Mouse (Mus musculus): Measurements from ENCODE around the gene Rps9. TPM values are rescaled to one million over a fixed set of nuclear protein-coding genes. Genes with fewer than 3 reads are reported as not detected.

The Rps9 gene
- total and polyA plus RNA-seq, 3 experiments: 2,959 to 5,555 (median 4,060) TPM

DNA sequence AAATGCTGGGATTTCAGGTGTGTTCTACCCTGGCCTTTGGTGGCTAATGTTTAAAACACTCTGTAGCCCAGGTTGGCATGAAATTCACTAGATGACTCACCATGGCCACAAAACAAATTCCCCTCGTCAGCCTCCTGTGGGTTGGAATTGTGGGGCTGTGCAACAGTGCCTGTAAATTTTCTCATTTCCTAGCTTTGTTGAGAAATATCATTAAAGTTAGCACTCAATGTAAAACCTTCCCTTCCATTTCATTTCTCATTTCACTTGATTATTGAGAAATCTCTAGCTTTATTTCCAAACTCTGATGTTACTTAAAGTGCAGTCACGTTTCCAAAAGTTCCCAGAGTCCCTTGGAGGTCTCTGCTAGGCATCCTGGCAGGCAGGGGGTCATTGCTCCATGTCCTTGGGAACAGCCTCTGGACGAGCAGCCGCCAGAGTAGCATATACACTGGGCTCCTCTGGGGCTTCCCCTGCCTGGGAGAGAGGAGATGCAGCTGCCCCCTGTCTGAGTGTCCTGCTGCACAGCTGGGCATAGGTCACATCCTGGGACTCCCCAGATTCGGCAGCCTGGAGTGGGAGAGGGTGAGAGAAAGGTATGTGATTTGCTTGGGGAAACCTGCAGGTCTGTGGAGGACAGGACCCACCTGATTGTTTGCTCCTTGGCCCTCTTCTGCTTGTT, 8.6 kb downstream of the Rps9 start:
- peaks cover 5 to 33% of the 10 kb centered on the region in 2 experiments for H3K36me3 ChIP-seq (replicated peaks in 1 of 2; ENCODE audit: control insufficient read depth in 1 of 2, insufficient read depth in 1 of 2, low read length in 1 of 2)
- DNase-seq (ENCODE audit: extremely low read depth): peak; percentile 34
- no peaks in the 10 kb centered on the region for H3K9me3 ChIP-seq (replicated peaks; ENCODE audit: low read length)
- in situ Hi-C loops (cut with MboI; ENCODE audit: low pct_ligation_motif_present, low pct_unique_long_range_greater_than_20kb, low sequenced_read_pairs): no loop called here
- dilution Hi-C loops (cut with MboI; ENCODE audit: extremely low pct_ligation_motif_present, extremely low pct_unique_long_range_greater_than_20kb, low sequenced_read_pairs): no loop called here
- H3K27me3 ChIP-seq (replicated peaks): no peaks in the 10 kb centered on the region
- H3K4me1 ChIP-seq (ENCODE audit: control insufficient read depth in 1 of 2, insufficient read depth in 2 of 2): peaks cover 9 to 52% of the 10 kb centered on the region in 2 experiments
- no peak overlapping the region for H3K4me2 ChIP-seq (ENCODE audit: insufficient read depth, low read depth, poor library complexity, severe bottlenecking)
- 0 out of 2 replicates have a peak, but pooled peaks have one; percentile 56 for TF ChIP-seq RCOR1 (conservative IDR thresholded peaks at IDR 0.05; ENCODE audit: low read depth, low read length)
- no peak for TF ChIP-seq SMC3 (IDR thresholded peaks at IDR 0.05; ENCODE audit: low read depth, low read length)
- TF ChIP-seq SIN3A (IDR thresholded peaks at IDR 0.05; ENCODE audit: low read length): no peak
- 0 out of 2 replicates have a peak, but pooled peaks have one; percentile 49 for TF ChIP-seq MAFK (IDR thresholded peaks at IDR 0.05; ENCODE audit: insufficient replicate concordance, low read length)
- no peak for TF ChIP-seq POLR2AphosphoS2 (IDR thresholded peaks at IDR 0.05; ENCODE audit: low read depth, low read length)
- peak; percentile 24; the same call in 1 of the 2 replicates for TF ChIP-seq BHLHE40 (IDR thresholded peaks at IDR 0.05; ENCODE audit: low read depth, low read length)
- peak; percentile 39; the same call in 1 of the 2 replicates for TF ChIP-seq MAZ (IDR thresholded peaks at IDR 0.05; ENCODE audit: low read depth, low read length)
- peak; percentile 32; the same call in 1 of the 2 replicates for TF ChIP-seq ETS1 (conservative IDR thresholded peaks at IDR 0.05; ENCODE audit: low read depth, low read length)
- TF ChIP-seq JUND (conservative IDR thresholded peaks at IDR 0.05; ENCODE audit: low read depth, low read length): peak; percentile 78
- no peak for TF ChIP-seq UBTF (IDR thresholded peaks at IDR 0.05; ENCODE audit: low read depth, low read length)
- TF ChIP-seq MXI1 (IDR thresholded peaks at IDR 0.05; ENCODE audit: low read depth, low read length): no peak
- TF ChIP-seq NRF1 (IDR thresholded peaks at IDR 0.05; ENCODE audit: low read depth, low read length): no peak
- no peak for TF ChIP-seq TBP (conservative IDR thresholded peaks at IDR 0.05; ENCODE audit: low read depth, low read length)
- no peak for TF ChIP-seq ZC3H11A (IDR thresholded peaks at IDR 0.05; ENCODE audit: low read depth, low read length)
- TF ChIP-seq CHD2 (IDR thresholded peaks at IDR 0.05; ENCODE audit: low read length): no peak; the same call in 1 of the 2 replicates
- TF ChIP-seq NELFE (IDR thresholded peaks at IDR 0.05; ENCODE audit: low read depth, low read length): no peak
- no peak for TF ChIP-seq CTCF (conservative IDR thresholded peaks at IDR 0.05 in 1 of 2, IDR thresholded peaks at IDR 0.05 in 1 of 2; ENCODE audit: low read depth in 2 of 2, low read length in 2 of 2)
- no peak for TF ChIP-seq USF2 (conservative IDR thresholded peaks at IDR 0.05; ENCODE audit: low read depth, low read length)
- no peak for TF ChIP-seq ZMIZ1 (IDR thresholded peaks at IDR 0.05; ENCODE audit: low read depth, low read length)
- TF ChIP-seq IRF4 (IDR thresholded peaks at IDR 0.05; ENCODE audit: low read depth, low read length): peak; percentile 91
- TF ChIP-seq EP300 (IDR thresholded peaks at IDR 0.05; ENCODE audit: low read length): peak; percentile 85
- no peak for TF ChIP-seq PAX5 (IDR thresholded peaks at IDR 0.05; ENCODE audit: low read length)
- no peak for TF ChIP-seq MAX (IDR thresholded peaks at IDR 0.05; ENCODE audit: low read length)
- no peak for TF ChIP-seq CHD1 (IDR thresholded peaks at IDR 0.05; ENCODE audit: low read depth, low read length)
- no peak for TF ChIP-seq ZKSCAN1 (IDR thresholded peaks at IDR 0.05; ENCODE audit: borderline replicate concordance, low read depth, low read length)
- TF ChIP-seq KAT2A (IDR thresholded peaks at IDR 0.05; ENCODE audit: insufficient replicate concordance, low read length): no peak
- TF ChIP-seq ELF1 (IDR thresholded peaks at IDR 0.05; ENCODE audit: low read depth, low read length): no peak
- TF ChIP-seq MYC (IDR thresholded peaks at IDR 0.05; ENCODE audit: low read depth, low read length): 0 out of 2 replicates have a peak, but pooled peaks have one; percentile 25
- no peak for TF ChIP-seq POLR2A (IDR thresholded peaks at IDR 0.05; ENCODE audit: low read depth, low read length)
- no peak for TF ChIP-seq ZNF384 (IDR thresholded peaks at IDR 0.05; ENCODE audit: low read depth, low read length)
- peak; percentile 41 for TF ChIP-seq TCF12 (IDR thresholded peaks at IDR 0.05; ENCODE audit: low read depth, low read length)
- no peak for TF ChIP-seq GABPA (IDR thresholded peaks at IDR 0.05; ENCODE audit: insufficient replicate concordance, low read depth, low read length)
- no peak for TF ChIP-seq RAD21 (IDR thresholded peaks at IDR 0.05; ENCODE audit: low read depth, low read length)
- TF ChIP-seq JUN (IDR thresholded peaks at IDR 0.05; ENCODE audit: insufficient read depth, low read depth, low read length): no peak; the same call in 1 of the 2 replicates
- no peak for TF ChIP-seq HCFC1 (IDR thresholded peaks at IDR 0.05; ENCODE audit: low read depth, low read length)
- TF ChIP-seq USF1 (IDR thresholded peaks at IDR 0.05; ENCODE audit: low read depth, low read length): no peak
- TF ChIP-seq MEF2A (IDR thresholded peaks at IDR 0.05; ENCODE audit: borderline replicate concordance, low read depth, low read length): peak; percentile 56
- no peak for TF ChIP-seq E2F4 (IDR thresholded peaks at IDR 0.05; ENCODE audit: insufficient replicate concordance, low read depth, low read length)
- H3K4me3 ChIP-seq (replicated peaks in 1 of 3; ENCODE audit: low read depth in 2 of 3, low read length in 2 of 3, poor library complexity in 1 of 3): no peak overlapping the region
- H3K9ac ChIP-seq (ENCODE audit: insufficient read depth, low read depth): no peak overlapping the region
- no peaks in the 10 kb centered on the region for H3K79me2 ChIP-seq (replicated peaks; ENCODE audit: control insufficient read depth, extremely low read depth, insufficient read depth, poor library complexity, severe bottlenecking)
- no peak overlapping the region for H3K27ac ChIP-seq (ENCODE audit: insufficient read depth, low read depth)

All from CH12.LX (cell line).